Mouse (Mus musculus): ENCODE data around the gene Vmn2r80.

DNA sequence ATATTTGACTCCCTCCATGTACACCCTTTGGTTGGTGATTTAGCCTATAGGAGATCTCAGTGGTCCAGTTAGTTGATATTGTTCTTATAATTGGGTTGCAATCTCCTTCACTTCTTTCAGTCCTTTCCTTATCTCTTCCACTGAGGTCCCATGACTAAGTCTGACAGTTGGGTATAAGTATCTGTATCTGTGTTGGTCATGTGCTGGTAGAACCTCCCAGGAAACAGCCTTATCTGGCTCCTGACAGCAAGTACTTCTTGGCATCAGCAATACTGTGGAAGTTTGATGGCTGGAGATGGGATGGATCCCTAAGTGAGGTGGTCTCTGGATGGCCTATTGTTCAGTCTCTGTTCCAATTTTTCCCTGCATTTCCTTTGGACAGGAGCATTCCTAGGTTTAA, 3.0 kb downstream of the Vmn2r80 start:
- no peak for TF ChIP-seq POLR2A (IDR thresholded peaks at IDR 0.05; ENCODE audit: control insufficient read depth, low read depth, low read length)
- no peak for TF ChIP-seq CTCF (IDR thresholded peaks at IDR 0.05; ENCODE audit: control insufficient read depth, insufficient read depth, insufficient replicate concordance, low read depth, low read length)

Data from testis, adult 2 months (tissue).